Mouse (Mus musculus): ENCODE data around the gene Fam111a.

GRCm38 (mm10) chr19:12575514-12575913, 30.0 kb downstream of the Fam111a start:
- TF ChIP-seq NANOG (IDR thresholded peaks at IDR 0.05; ENCODE audit: borderline replicate concordance, low read length) (no peak), CTCF (conservative IDR thresholded peaks at IDR 0.05; ENCODE audit: low read length) (no peak)
